Mouse (Mus musculus) ES-CJ7 (cell line): Measurements from ENCODE around the gene Ska2.

ENCODE experiments used
- DNase-seq: peaks from one replicate; pipeline ENCODE4 v3.0.0; 2011; ENCODE audit warnings: low read depth, low spot score

Gene Ska2

GRCm38 (mm10) chr11:87108755-87109518, at the start of gene Ska2:
TSS of gene Ska2 (plus strand) at chr11:87109234.
- peak; percentile 100 for DNase-seq

- no peak for DNase-seq
Measured at GRCm38 (mm10) chr11:87060410-87060809, 48.6 kb upstream of the Ska2 start.

GRCm38 (mm10) chr11:87062087-87062486, 46.9 kb upstream of the Ska2 start:
- DNase-seq, result no peak

GRCm38 (mm10) chr11:87073343-87073865, 35.6 kb upstream of the Ska2 start:
- peak; percentile 74 for DNase-seq

GRCm38 (mm10) chr11:87073866-87074440, 35.1 kb upstream of the Ska2 start, which contains the start of gene Gdpd1:
TSS of gene Gdpd1 (minus strand) at chr11:87074062.
- DNase-seq, result peak; percentile 95

- DNase-seq, result no peak
Measured at GRCm38 (mm10) chr11:87083712-87084111, 25.3 kb upstream of the Ska2 start.

- DNase-seq, result no peak
Measured at GRCm38 (mm10) chr11:87085461-87085860, 23.6 kb upstream of the Ska2 start.

- DNase-seq, result peak; percentile 92
Measured at GRCm38 (mm10) chr11:87086290-87086984, 22.6 kb upstream of the Ska2 start, which contains the start of gene Smg8. TSS of gene Smg8 (minus strand) at chr11:87086774.

GRCm38 (mm10) chr11:87087142-87087541, 21.9 kb upstream of the Ska2 start:
- no peak for DNase-seq

- no peak for DNase-seq
Measured at GRCm38 (mm10) chr11:87108409-87108754, 652 bp upstream of the Ska2 start, which contains the start of gene Prr11. TSS of gene Prr11 (minus strand) at chr11:87108708.

- peak; percentile 14 for DNase-seq
Measured at GRCm38 (mm10) chr11:87109519-87110171, 611 bp downstream of the Ska2 start.

- no peak for DNase-seq
Measured at GRCm38 (mm10) chr11:87110172-87110909, 1.3 kb downstream of the Ska2 start.

GRCm38 (mm10) chr11:87121864-87122263, 12.8 kb downstream of the Ska2 start:
- no peak for DNase-seq

GRCm38 (mm10) chr11:87125562-87125961, 16.5 kb downstream of the Ska2 start:
- DNase-seq, result no peak

GRCm38 (mm10) chr11:87126281-87126823, 17.3 kb downstream of the Ska2 start:
- DNase-seq, result peak; percentile 28

GRCm38 (mm10) chr11:87126824-87127816, 18.1 kb downstream of the Ska2 start, which contains the start of gene Trim37:
TSS of gene Trim37 (plus strand) at chr11:87127077.
- DNase-seq, result peak; percentile 93

GRCm38 (mm10) chr11:87136233-87136632, 27.2 kb downstream of the Ska2 start:
- no peak for DNase-seq

GRCm38 (mm10) chr11:87158012-87158411, 49.0 kb downstream of the Ska2 start:
- no peak for DNase-seq

GRCm38 (mm10) chr11:87162687-87163086, 53.7 kb downstream of the Ska2 start:
- DNase-seq, result no peak
